ENCODE assay signal across 13 mouse cellular contexts in the genomic region with DNA sequence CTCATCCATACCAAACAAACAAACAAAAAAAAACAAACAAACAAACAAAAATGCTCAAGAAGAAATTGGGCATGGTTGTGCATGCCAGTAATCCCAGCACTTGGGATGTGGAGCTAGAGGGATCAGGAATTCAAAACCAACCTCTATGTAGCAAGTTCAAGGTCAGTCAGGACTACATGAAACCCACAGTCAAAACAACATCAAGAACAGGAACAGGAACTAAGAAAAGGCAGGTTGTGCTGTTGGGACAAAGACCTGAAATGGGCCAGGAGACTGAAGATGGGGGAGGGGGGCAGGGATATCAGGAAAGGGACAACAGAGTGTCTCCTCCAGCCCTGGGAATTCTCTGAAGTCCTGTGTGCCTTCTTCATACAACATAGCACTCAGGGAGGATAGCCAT.
"Had no signal": no experiment of that assay in that cellular context is flagged by ENCODE, and none has a peak within 500 bp of the region (broad histone marks: within the 10 kb centered on the region; RNA-seq: fewer than 3 reads in every experiment).

No protein-coding gene starts in this region.

- H3K27ac ChIP-seq: kidney, embryonic 15.5 days; left cerebral cortex, adult 2 months; liver, embryonic 13.5 days; lung, embryonic 15.5 days; midbrain, embryonic 10.5 days; midbrain, embryonic 15.5 days; neural tube, embryonic 13.5 days had no signal

- H3K9ac ChIP-seq: kidney, embryonic 15.5 days; limb, embryonic 15.5 days; liver, embryonic 13.5 days; liver, postnatal 0 days; lung, embryonic 15.5 days; midbrain, embryonic 15.5 days; neural tube, embryonic 13.5 days had no signal

- DNase-seq: kidney, postnatal 14 days; lung, postnatal 14 days; retina, postnatal 1 day; thymus, postnatal 4 days had no signal

- H3K4me1 ChIP-seq: liver, embryonic 13.5 days; midbrain, embryonic 10.5 days; midbrain, embryonic 15.5 days had no signal

- ATAC-seq: liver, postnatal 0 days; midbrain, embryonic 15.5 days had no signal

- H3K27me3 ChIP-seq: liver, embryonic 13.5 days; lung, embryonic 15.5 days; midbrain, embryonic 15.5 days had no signal

- H3K4me2 ChIP-seq: kidney, embryonic 15.5 days; limb, embryonic 15.5 days; liver, embryonic 13.5 days; lung, embryonic 15.5 days; midbrain, embryonic 15.5 days; neural tube, embryonic 13.5 days had no signal

- H3K36me3 ChIP-seq: kidney, embryonic 15.5 days; limb, embryonic 15.5 days; liver, embryonic 13.5 days; lung, embryonic 15.5 days; midbrain, embryonic 10.5 days; midbrain, embryonic 15.5 days; neural tube, embryonic 13.5 days had no signal

- H3K9me3 ChIP-seq: kidney, embryonic 15.5 days; limb, embryonic 15.5 days; liver, embryonic 13.5 days; lung, embryonic 15.5 days; midbrain, embryonic 10.5 days; midbrain, embryonic 15.5 days; neural tube, embryonic 13.5 days had no signal

- H3K4me3 ChIP-seq: kidney, embryonic 15.5 days; left cerebral cortex, adult 2 months; limb, embryonic 15.5 days; liver, embryonic 13.5 days; lung, embryonic 15.5 days; midbrain, embryonic 10.5 days; midbrain, embryonic 15.5 days; neural tube, embryonic 13.5 days had no signal
